Mouse (Mus musculus): ENCODE data around the gene Mrpl49. TPM values are rescaled to one million over a fixed set of nuclear protein-coding genes. Genes with fewer than 3 reads are reported as not detected.

Mrpl49 gene
- polyA plus RNA-seq, 1 experiment: 44.4 TPM

- Histone ChIP-seq H3K4me3 (ENCODE audit: insufficient read depth, low read length) (peak overlapping the region; percentile 57), H3K27ac (ENCODE audit: insufficient read depth, low read length) (no peak overlapping the region), H3K4me1 (ENCODE audit: control insufficient read depth, insufficient read depth, low read length) (peaks cover 7% of the 10 kb centered on the region; the same call in 1 of the 2 replicates)
- no peak for TF ChIP-seq POLR2A (IDR thresholded peaks at IDR 0.05; ENCODE audit: extremely low read depth, insufficient read depth, low read length)
- no peak for TF ChIP-seq CTCF (IDR thresholded peaks at IDR 0.05; ENCODE audit: extremely low read depth, insufficient read depth, low read length)
These were observed 928 bp upstream of the Mrpl49 start for GRCm38 (mm10) chr19:6058513-6058912.

- H3K4me3 ChIP-seq (ENCODE audit: insufficient read depth, low read length): peak overlapping the region; percentile 57; the same call in 1 of the 2 replicates
- peaks cover 3% of the 10 kb centered on the region; the same call in 1 of the 2 replicates for H3K4me1 ChIP-seq (ENCODE audit: control insufficient read depth, insufficient read depth, low read length)
- TF ChIP-seq CTCF (IDR thresholded peaks at IDR 0.05; ENCODE audit: extremely low read depth, insufficient read depth, low read length) (no peak), POLR2A (IDR thresholded peaks at IDR 0.05; ENCODE audit: extremely low read depth, insufficient read depth, low read length) (no peak)
- H3K27ac ChIP-seq (ENCODE audit: insufficient read depth, low read length): no peak overlapping the region
These were observed 889 bp downstream of the Mrpl49 start for GRCm38 (mm10) chr19:6056696-6057095.

GRCm38 (mm10) chr19:6054296-6054695 lies 3.3 kb downstream of the Mrpl49 start:
- H3K4me3 ChIP-seq (ENCODE audit: insufficient read depth, low read length): no peak overlapping the region
- H3K4me1 ChIP-seq (ENCODE audit: control insufficient read depth, insufficient read depth, low read length): peaks cover 3% of the 10 kb centered on the region; the same call in 1 of the 2 replicates
- H3K27ac ChIP-seq (ENCODE audit: insufficient read depth, low read length): no peak overlapping the region
- TF ChIP-seq CTCF (IDR thresholded peaks at IDR 0.05; ENCODE audit: extremely low read depth, insufficient read depth, low read length): no peak
- TF ChIP-seq POLR2A (IDR thresholded peaks at IDR 0.05; ENCODE audit: extremely low read depth, insufficient read depth, low read length): no peak

GRCm38 (mm10) chr19:6052516-6052915 lies 5.1 kb downstream of the Mrpl49 start:
- TF ChIP-seq CTCF (IDR thresholded peaks at IDR 0.05; ENCODE audit: extremely low read depth, insufficient read depth, low read length): no peak
- no peak for TF ChIP-seq POLR2A (IDR thresholded peaks at IDR 0.05; ENCODE audit: extremely low read depth, insufficient read depth, low read length)

GRCm38 (mm10) chr19:6048681-6049410 lies 8.7 kb downstream of the Mrpl49 start:
- TF ChIP-seq POLR2A (IDR thresholded peaks at IDR 0.05; ENCODE audit: extremely low read depth, insufficient read depth, low read length): no peak
- no peak overlapping the region for H3K27ac ChIP-seq (ENCODE audit: insufficient read depth, low read length)
- H3K4me3 ChIP-seq (ENCODE audit: insufficient read depth, low read length): no peak overlapping the region
- peaks cover 6% of the 10 kb centered on the region for H3K4me1 ChIP-seq (ENCODE audit: control insufficient read depth, insufficient read depth, low read length)

More at GRCm38 (mm10) chr19:6052516-6052915, 5.1 kb downstream of the Mrpl49 start:
- peaks cover 5% of the 10 kb centered on the region for H3K4me1 ChIP-seq (ENCODE audit: control insufficient read depth, insufficient read depth, low read length)
- no peak overlapping the region for H3K27ac ChIP-seq (ENCODE audit: insufficient read depth, low read length)
- no peak overlapping the region for H3K4me3 ChIP-seq (ENCODE audit: insufficient read depth, low read length)

- TF ChIP-seq POLR2A (IDR thresholded peaks at IDR 0.05; ENCODE audit: extremely low read depth, insufficient read depth, low read length) (no peak), CTCF (IDR thresholded peaks at IDR 0.05; ENCODE audit: extremely low read depth, insufficient read depth, low read length) (no peak)
- Histone ChIP-seq H3K4me1 (ENCODE audit: control insufficient read depth, insufficient read depth, low read length) (peaks cover 6% of the 10 kb centered on the region), H3K27ac (ENCODE audit: insufficient read depth, low read length) (no peak overlapping the region), H3K4me3 (ENCODE audit: insufficient read depth, low read length) (peak overlapping the region; percentile 81)
These were observed 9.8 kb downstream of the Mrpl49 start for GRCm38 (mm10) chr19:6047899-6048166.

GRCm38 (mm10) chr19:6047154-6047898 lies 10.3 kb downstream of the Mrpl49 start:
- Histone ChIP-seq H3K27ac (ENCODE audit: insufficient read depth, low read length) (peak overlapping the region; percentile 48; the same call in 1 of the 2 replicates), H3K4me1 (ENCODE audit: control insufficient read depth, insufficient read depth, low read length) (peaks cover 6% of the 10 kb centered on the region), H3K4me3 (ENCODE audit: insufficient read depth, low read length) (peak overlapping the region; percentile 81)
- no peak for TF ChIP-seq POLR2A (IDR thresholded peaks at IDR 0.05; ENCODE audit: extremely low read depth, insufficient read depth, low read length)
- no peak for TF ChIP-seq CTCF (IDR thresholded peaks at IDR 0.05; ENCODE audit: extremely low read depth, insufficient read depth, low read length)

- peak within 1 kb of the TSS; percentile 95 for H3K27ac ChIP-seq (ENCODE audit: insufficient read depth, low read length)
- peak within 1 kb of the TSS; percentile 81 for H3K4me3 ChIP-seq (ENCODE audit: insufficient read depth, low read length)
- peaks cover 6% of the 10 kb centered on the region for H3K4me1 ChIP-seq (ENCODE audit: control insufficient read depth, insufficient read depth, low read length)
- TF ChIP-seq CTCF (IDR thresholded peaks at IDR 0.05; ENCODE audit: extremely low read depth, insufficient read depth, low read length) (no peak), POLR2A (IDR thresholded peaks at IDR 0.05; ENCODE audit: extremely low read depth, insufficient read depth, low read length) (peak; percentile 79)
These were observed 11.1 kb downstream of the Mrpl49 start, which contains the start of gene Syvn1 for GRCm38 (mm10) chr19:6046294-6047153. TSS of gene Syvn1 (plus strand) at chr19:6046576.

Data from cortical plate, adult 2 months (tissue).